Mouse (Mus musculus) heart, postnatal 0 days (tissue): ENCODE measurements around the gene Gtf2ird2.

Experiments used
- CTCF ChIP-seq: IDR thresholded peaks from 2 replicates; pipeline ENCODE4 v1.5.1; 2016; ENCODE audit warnings: antibody characterized with exemption, control low read depth, low read depth
- EP300 ChIP-seq: IDR thresholded peaks from 2 replicates; pipeline ENCODE4 v1.6.1; 2016; ENCODE audit warnings: antibody characterized with exemption, low read depth

- no peak for TF ChIP-seq CTCF
- no peak for TF ChIP-seq EP300
Observed at GRCm38 (mm10) chr5:134164688-134165087, 19.1 kb upstream of the Gtf2ird2 start.
